ENCODE assay signal across 9 mouse cellular contexts in genomic region chr15:11065528-11066171, GRCm38 (mm10). TPM values are rescaled to one million over a fixed set of nuclear protein-coding genes. Genes with fewer than 3 reads are reported as not detected.
DNase-seq lines count a peak whose midpoint lies in the region; ATAC-seq lines count a peak whose summit lies in the region.
"Had no signal": no experiment of that assay in that cellular context is flagged by ENCODE, and none has a peak within 500 bp of the region (broad histone marks: within the 10 kb centered on the region; RNA-seq: fewer than 3 reads in every experiment).

No protein-coding gene starts in this region.

- H3K27ac ChIP-seq in embryonic facial prominence, embryonic 15.5 days (replicated peaks): peak overlapping the region; percentile 96
- peak overlapping the region; percentile 90 for H3K27ac ChIP-seq in intestine, embryonic 14.5 days (ENCODE audit: low read depth)
- H3K27ac ChIP-seq in midbrain, embryonic 16.5 days (ENCODE audit: low read length): no peak overlapping the region

- no peaks in the 10 kb centered on the region for H3K27me3 ChIP-seq in embryonic facial prominence, embryonic 15.5 days
- no peaks in the 10 kb centered on the region for H3K27me3 ChIP-seq in intestine, embryonic 14.5 days (replicated peaks; ENCODE audit: control insufficient read depth, insufficient read depth, low read length)
- H3K27me3 ChIP-seq in midbrain, embryonic 16.5 days (ENCODE audit: control insufficient read depth, insufficient read depth, low read depth, low read length): no peaks in the 10 kb centered on the region

- 1% methylated on average over 9 of the region's 9 CpGs for WGBS in embryonic facial prominence, embryonic 15.5 days
- WGBS in intestine, embryonic 14.5 days: 7% methylated on average over 9 of the region's 9 CpGs
- 7% methylated on average over 9 of the region's 9 CpGs for WGBS in midbrain, embryonic 16.5 days

- H3K4me1 ChIP-seq in embryonic facial prominence, embryonic 15.5 days: peaks cover 25% of the 10 kb centered on the region
- H3K4me1 ChIP-seq in intestine, embryonic 14.5 days (replicated peaks; ENCODE audit: control insufficient read depth, insufficient read depth, low read length): peaks cover 10% of the 10 kb centered on the region
- peaks cover 22% of the 10 kb centered on the region for H3K4me1 ChIP-seq in midbrain, embryonic 16.5 days (ENCODE audit: control insufficient read depth, insufficient read depth, low read length)

- no peak for ATAC-seq in embryonic facial prominence, embryonic 15.5 days (ENCODE audit: insufficient number of reproducible peaks, low FRiP score, low TSS enrichment, low read depth)
- 0 out of 2 replicates have a peak, but pooled peaks have one; percentile 16 for ATAC-seq in intestine, embryonic 14.5 days (replicated peaks; ENCODE audit: low FRiP score, low TSS enrichment, low read depth)
- peak; percentile 41; the same call in 1 of the 2 replicates for ATAC-seq in midbrain, embryonic 16.5 days
- ATAC-seq in cerebellum, adult (ENCODE audit: insufficient number of reproducible peaks, low FRiP score, low TSS enrichment): no peak

- peak overlapping the region; percentile 35 for H3K9ac ChIP-seq in embryonic facial prominence, embryonic 15.5 days
- H3K9ac ChIP-seq in intestine, embryonic 14.5 days (ENCODE audit: low read length): peak overlapping the region; percentile 56
- peak overlapping the region; percentile 39 for H3K9ac ChIP-seq in midbrain, embryonic 16.5 days (ENCODE audit: low read depth, low read length)

- no peaks in the 10 kb centered on the region for H3K36me3 ChIP-seq in embryonic facial prominence, embryonic 15.5 days
- H3K36me3 ChIP-seq in intestine, embryonic 14.5 days (ENCODE audit: control insufficient read depth, insufficient read depth, low read length): no peaks in the 10 kb centered on the region
- H3K36me3 ChIP-seq in midbrain, embryonic 16.5 days (ENCODE audit: control insufficient read depth, insufficient read depth, low read length): no peaks in the 10 kb centered on the region

- peak overlapping the region; percentile 65 for H3K4me2 ChIP-seq in embryonic facial prominence, embryonic 15.5 days (replicated peaks)
- peak overlapping the region; percentile 61 for H3K4me2 ChIP-seq in intestine, embryonic 14.5 days (ENCODE audit: low read length)
- peak overlapping the region; percentile 64 for H3K4me2 ChIP-seq in midbrain, embryonic 16.5 days (ENCODE audit: low read length)

- peak; percentile 13 for DNase-seq in heart, adult 8-10 months (ENCODE audit: low spot score)
- DNase-seq in heart, adult 11 months: no peak
- peak; percentile 58 for DNase-seq in intestine, embryonic 14.5 days (ENCODE audit: low spot score)
- DNase-seq in retina, postnatal 1 day: no peak
- DNase-seq in right cerebral cortex, adult 18-20 months: no peak
- DNase-seq: layer of hippocampus, postnatal 36 days had no signal

- H3K9me3 ChIP-seq in embryonic facial prominence, embryonic 15.5 days (replicated peaks): no peaks in the 10 kb centered on the region
- H3K9me3 ChIP-seq in intestine, embryonic 14.5 days (ENCODE audit: control insufficient read depth, low read length): no peaks in the 10 kb centered on the region
- H3K9me3 ChIP-seq in midbrain, embryonic 16.5 days (replicated peaks; ENCODE audit: control insufficient read depth, low read length, poor library complexity, severe bottlenecking): no peaks in the 10 kb centered on the region

- H3K4me3 ChIP-seq in embryonic facial prominence, embryonic 15.5 days (replicated peaks): peak overlapping the region; percentile 51
- H3K4me3 ChIP-seq in intestine, embryonic 14.5 days (ENCODE audit: low read depth, low read length): peak overlapping the region; percentile 42
- H3K4me3 ChIP-seq in midbrain, embryonic 16.5 days (ENCODE audit: low read depth, low read length): peak overlapping the region; percentile 25

RNA-seq across cellular contexts. Expression of gene Adamts12, which starts 1.1 kb away (rescaled TPM):
- total RNA-seq in heart, adult 8-10 months (2022): 1 to 10 TPM; 1.1 to 1.4 (median 1.2) TPM
- 8.7 and 9.2 TPM in 2 replicates for polyA plus RNA-seq in embryonic facial prominence, embryonic 15.5 days (2015; fragmentation: Nextera tagmentation; extraction: Ambion mirVana)
- 4.2 and 4.5 TPM in 2 replicates for polyA plus RNA-seq in intestine, embryonic 14.5 days (2014; fragmentation: Nextera tagmentation; extraction: Ambion mirVana)
- 1.1 and 1.5 TPM in 2 replicates for polyA plus RNA-seq in midbrain, embryonic 16.5 days (2015; fragmentation: Nextera tagmentation; extraction: Ambion mirVana)

RNA-seq across cellular contexts. Expression of gene Rxfp3, which starts 27.9 kb away (rescaled TPM):
- under 1 TPM in 1 of 4 experiments, not detected in 3; 0.09 TPM for total RNA-seq in heart, adult 8-10 months (2022)
- 2.7 and 2.9 TPM in 2 replicates for polyA plus RNA-seq in embryonic facial prominence, embryonic 15.5 days (2015; fragmentation: Nextera tagmentation; extraction: Ambion mirVana)
- polyA plus RNA-seq in intestine, embryonic 14.5 days (2014; fragmentation: Nextera tagmentation; extraction: Ambion mirVana): not detected in 2 replicates
- 2.6 and 3.5 TPM in 2 replicates for polyA plus RNA-seq in midbrain, embryonic 16.5 days (2015; fragmentation: Nextera tagmentation; extraction: Ambion mirVana)

Comparison
In these comparisons a context has a peak if more than half of its experiments do, and no peak if none do; other contexts are left out.
1. DNase-seq: peak in heart, adult 8-10 months (single experiment) and intestine, embryonic 14.5 days (single experiment); none in heart, adult 11 months (single experiment), retina, postnatal 1 day (single experiment) and right cerebral cortex, adult 18-20 months (single experiment).
2. ATAC-seq: peak in intestine, embryonic 14.5 days (single experiment) and midbrain, embryonic 16.5 days (single experiment); none in embryonic facial prominence, embryonic 15.5 days (single experiment) and cerebellum, adult (single experiment).
3. Peak in every context shown above with its lines, with median percentiles within 50 percentile points of each other: H3K4me2 ChIP-seq, H3K4me3 ChIP-seq and H3K9ac ChIP-seq.